Comparison of ENCODE assay signal across 10 mouse cellular contexts in genomic region chr8:122299581-122300254, GRCm38 (mm10). TPM values are rescaled to one million over a fixed set of nuclear protein-coding genes. Genes with fewer than 3 reads are reported as not detected.
DNase-seq lines count a peak whose midpoint lies in the region; ATAC-seq lines count a peak whose summit lies in the region.
"Had no signal": no experiment of that assay in that cellular context is flagged by ENCODE, and none has a peak within 500 bp of the region (broad histone marks: within the 10 kb centered on the region; RNA-seq: fewer than 3 reads in every experiment).

No protein-coding gene starts in this region.

- peaks cover 79% of the 10 kb centered on the region for H3K4me1 ChIP-seq in forebrain, embryonic 10.5 days
- H3K4me1 ChIP-seq in forebrain, embryonic 15.5 days = peaks cover 16% of the 10 kb centered on the region
- peaks cover 91% of the 10 kb centered on the region for H3K4me1 ChIP-seq in heart, embryonic 16.5 days (ENCODE audit: control insufficient read depth, insufficient read depth, low read length)
- peaks cover 100% of the 10 kb centered on the region for H3K4me1 ChIP-seq in liver, embryonic 11.5 days (replicated peaks; ENCODE audit: control insufficient read depth, insufficient read depth, low read length)

- H3K27me3 ChIP-seq in forebrain, embryonic 10.5 days (ENCODE audit: poor library complexity, severe bottlenecking) = peaks cover 23% of the 10 kb centered on the region
- H3K27me3 ChIP-seq in forebrain, embryonic 15.5 days = no peaks in the 10 kb centered on the region
- no peaks in the 10 kb centered on the region for H3K27me3 ChIP-seq in heart, embryonic 16.5 days (ENCODE audit: control insufficient read depth, insufficient read depth, low read length)
- H3K27me3 ChIP-seq in liver, embryonic 11.5 days (replicated peaks; ENCODE audit: control insufficient read depth, insufficient read depth, low read length) = no peaks in the 10 kb centered on the region

- 71% methylated on average over 16 of the region's 16 CpGs for WGBS in forebrain, embryonic 10.5 days
- 67% methylated on average over 16 of the region's 16 CpGs for WGBS in forebrain, embryonic 15.5 days
- 29% methylated on average over 16 of the region's 16 CpGs for WGBS in heart, embryonic 16.5 days
- 46% methylated on average over 16 of the region's 16 CpGs for WGBS in liver, embryonic 11.5 days

- no peak for DNase-seq in forebrain, embryonic 10.5 days (ENCODE audit: extremely low spot score, low spot score)
- DNase-seq in CD4-positive helper T cell, adult 2 months (ENCODE audit: low read depth, low spot score) = peak; percentile 28
- no peak for DNase-seq in liver, embryonic 11.5 days (ENCODE audit: low spot score)
- DNase-seq in right cerebral cortex, postnatal 14 days = no peak
- DNase-seq in thymus, postnatal 0 days (ENCODE audit: low spot score) = no peak
- DNase-seq in cerebellum, adult 11 months = no peak
- DNase-seq: left cerebral cortex, postnatal 4 days had no signal

- H3K9ac ChIP-seq in forebrain, embryonic 15.5 days (replicated peaks) = no peak overlapping the region
- peak overlapping the region; percentile 28 for H3K9ac ChIP-seq in heart, embryonic 16.5 days (ENCODE audit: low read length)
- H3K9ac ChIP-seq in liver, embryonic 11.5 days (ENCODE audit: low read depth, low read length) = peak overlapping the region; percentile 52
- H3K9ac ChIP-seq: forebrain, embryonic 12.5 days had no signal

- no peak overlapping the region for H3K4me3 ChIP-seq in forebrain, embryonic 10.5 days
- H3K4me3 ChIP-seq in forebrain, embryonic 15.5 days = no peak overlapping the region
- no peak overlapping the region for H3K4me3 ChIP-seq in heart, embryonic 16.5 days (ENCODE audit: low read length)
- no peak overlapping the region; the same call in 1 of the 2 replicates for H3K4me3 ChIP-seq in liver, embryonic 11.5 days (ENCODE audit: low read depth, low read length)
- H3K4me3 ChIP-seq: forebrain, embryonic 12.5 days had no signal

- no peaks in the 10 kb centered on the region for H3K36me3 ChIP-seq in forebrain, embryonic 10.5 days (replicated peaks)
- no peaks in the 10 kb centered on the region for H3K36me3 ChIP-seq in forebrain, embryonic 15.5 days
- H3K36me3 ChIP-seq in heart, embryonic 16.5 days (ENCODE audit: control insufficient read depth, insufficient read depth) = no peaks in the 10 kb centered on the region
- peaks cover 11% of the 10 kb centered on the region for H3K36me3 ChIP-seq in liver, embryonic 11.5 days (ENCODE audit: control insufficient read depth, insufficient read depth, low read length)
- H3K36me3 ChIP-seq: forebrain, embryonic 12.5 days had no signal

- peak overlapping the region; percentile 25; the same call in 1 of the 2 replicates for H3K27ac ChIP-seq in forebrain, embryonic 10.5 days
- H3K27ac ChIP-seq in forebrain, embryonic 15.5 days (replicated peaks) = no peak overlapping the region
- H3K27ac ChIP-seq in heart, embryonic 16.5 days (ENCODE audit: low read length) = peak overlapping the region; percentile 95
- H3K27ac ChIP-seq in liver, embryonic 11.5 days (ENCODE audit: low read depth, low read length) = peak overlapping the region; percentile 99
- H3K27ac ChIP-seq: forebrain, embryonic 12.5 days had no signal

- ATAC-seq in forebrain, embryonic 15.5 days (replicated peaks) = no peak
- peak; percentile 79 for ATAC-seq in heart, embryonic 16.5 days (replicated peaks; ENCODE audit: extremely low read depth, insufficient read depth, low FRiP score)
- ATAC-seq in liver, embryonic 11.5 days (replicated peaks; ENCODE audit: low FRiP score) = no peak

- no peaks in the 10 kb centered on the region for H3K9me3 ChIP-seq in forebrain, embryonic 10.5 days
- no peaks in the 10 kb centered on the region for H3K9me3 ChIP-seq in forebrain, embryonic 15.5 days
- no peaks in the 10 kb centered on the region for H3K9me3 ChIP-seq in heart, embryonic 16.5 days (replicated peaks; ENCODE audit: control insufficient read depth, low read length)
- no peaks in the 10 kb centered on the region for H3K9me3 ChIP-seq in liver, embryonic 11.5 days (ENCODE audit: control insufficient read depth, low read length)
- H3K9me3 ChIP-seq: forebrain, embryonic 12.5 days had no signal

- no peak overlapping the region for H3K4me2 ChIP-seq in forebrain, embryonic 15.5 days (replicated peaks)
- H3K4me2 ChIP-seq in heart, embryonic 16.5 days (ENCODE audit: low read depth, low read length) = peak overlapping the region; percentile 22
- peak overlapping the region; percentile 42 for H3K4me2 ChIP-seq in liver, embryonic 11.5 days
- H3K4me2 ChIP-seq: forebrain, embryonic 12.5 days had no signal

RNA-seq across cellular contexts. Expression of gene Zfpm1, which starts 17.8 kb away (rescaled TPM):
- polyA plus RNA-seq in forebrain, embryonic 10.5 days (2016; fragmentation: Nextera tagmentation; extraction: Ambion mirVana) = 0.82 and 0.88 TPM in 2 replicates
- polyA plus RNA-seq in forebrain, embryonic 15.5 days (2015; fragmentation: Nextera tagmentation; extraction: Ambion mirVana) = 0.89 and 0.92 TPM in 2 replicates
- polyA plus RNA-seq in heart, embryonic 16.5 days (2015; fragmentation: Nextera tagmentation; extraction: Ambion mirVana) = 2.9 and 3.1 TPM in 2 replicates
- 22.7 and 26.5 TPM in 2 replicates for polyA plus RNA-seq in liver, embryonic 11.5 days (2014; fragmentation: Nextera tagmentation; extraction: Ambion mirVana)
- 3.9 and 5.4 TPM in 2 replicates for polyA plus RNA-seq in thymus, postnatal 0 days (2015; fragmentation: Nextera tagmentation; extraction: Ambion mirVana)
